Mouse (Mus musculus) limb, embryonic 14.5 days (tissue): ENCODE data around the gene Smarcd3. TPM values are rescaled to one million over a fixed set of nuclear protein-coding genes. Genes with fewer than 3 reads are reported as not detected.

Experiments
- ATAC-seq: fragments of 200-750 bp; cut with Nextera tagmentation; 2 replicates; pipeline ENCODE4 v1.8.0; 2017; ENCODE audit warnings: low read depth, moderate number of reproducible peaks, moderate TSS enrichment; ENCODE audit not compliant: low FRiP score
- DNase-seq: peaks from one replicate; pipeline ENCODE4 v3.0.0-alpha.2; 2015; ENCODE audit warnings: low spot score
- H3K27ac ChIP-seq: fragments of 300-500 bp; sonication (generic); replicated peaks from 2 replicates; pipeline ENCODE4 v1.5.1; 2014; ENCODE audit warnings: low read depth, mild to moderate bottlenecking, low read length, moderate library complexity, mixed read lengths
- H3K27me3 ChIP-seq: fragments of 300-500 bp; sonication (generic); 2 replicates; pipeline ENCODE4 v1.6.1; 2014; ENCODE audit warnings: low read length, mixed read lengths; ENCODE audit not compliant: control insufficient read depth, insufficient read depth
- H3K36me3 ChIP-seq: fragments of 300-500 bp; sonication (generic); 2 replicates; pipeline ENCODE4 v1.6.1; 2014; ENCODE audit warnings: mild to moderate bottlenecking, low read length, moderate library complexity, mixed read lengths; ENCODE audit not compliant: control insufficient read depth, insufficient read depth
- H3K4me1 ChIP-seq: fragments of 300-500 bp; sonication (generic); 2 replicates; pipeline ENCODE4 v1.6.1; 2014; ENCODE audit warnings: antibody characterized with exemption, low read length, mixed read lengths; ENCODE audit not compliant: control insufficient read depth, insufficient read depth
- H3K4me2 ChIP-seq: fragments of 300-500 bp; sonication (generic); replicated peaks from 2 replicates; pipeline ENCODE4 v1.6.1; 2014; ENCODE audit warnings: low read depth, mild to moderate bottlenecking, low read length, moderate library complexity; ENCODE audit not compliant: severe bottlenecking
- H3K4me3 ChIP-seq: fragments of 300-500 bp; sonication (generic); replicated peaks from 2 replicates; pipeline ENCODE4 v1.5.1; 2014; ENCODE audit warnings: low read length
- H3K9ac ChIP-seq: fragments of 300-500 bp; sonication (generic); 2 replicates; pipeline ENCODE4 v1.6.1; 2014; ENCODE audit warnings: mild to moderate bottlenecking, low read depth, low read length, moderate library complexity; ENCODE audit not compliant: severe bottlenecking
- H3K9me3 ChIP-seq: fragments of 300-500 bp; sonication (generic); 2 replicates; pipeline ENCODE4 v1.6.1; 2016; ENCODE audit warnings: low read length; ENCODE audit not compliant: control insufficient read depth
- POLR2A ChIP-seq: fragments of 200-500 bp; IDR thresholded peaks from 2 replicates; pipeline ENCODE4 v1.8.0; 2012; ENCODE audit warnings: inconsistent platforms, mild to moderate bottlenecking, moderate library complexity, borderline replicate concordance; ENCODE audit not compliant: insufficient read depth, insufficient read length; ENCODE audit errors: extremely low read depth
- WGBS: fragments of 180-500 bp; shearing (Covaris S2); extraction: QIAGEN DNeasy Blood & Tissue Kit; methylation state at CpG from one replicate; pipeline ENCODE4 v1.1.7; 2014; 5-methylcytosine and 5-hydroxymethylcytosine counted together
- polyA plus RNA-seq, 2 experiments: library from polyadenylated mRNA; depleted of rRNA in 1 of 2; stranded (reverse) in 1 of 2; unstranded in 1 of 2; fragments of >200 nt; fragmentation: Nextera tagmentation in 1 of 2; extraction: Ambion mirVana in 1 of 2; gene quantifications; 2 replicates each; pipeline versions ENCODE4 v1.2.1 to v1.2.3; 2012 to 2014

Smarcd3 gene
- polyA plus RNA-seq, 2 experiments: 52.7 to 91.5 TPM

GRCm38 (mm10) chr5:24652780-24653179, 28.6 kb upstream of the Smarcd3 start:
- H3K9ac ChIP-seq: no peak overlapping the region
- no peak overlapping the region for H3K4me2 ChIP-seq
- H3K36me3 ChIP-seq: no peaks in the 10 kb centered on the region
- H3K27me3 ChIP-seq: no peaks in the 10 kb centered on the region
- H3K4me1 ChIP-seq: no peaks in the 10 kb centered on the region
- WGBS: 90% methylated on average over 5 of the region's 5 CpGs
- no peak overlapping the region for H3K27ac ChIP-seq
- no peak overlapping the region for H3K4me3 ChIP-seq
- H3K9me3 ChIP-seq: no peaks in the 10 kb centered on the region
- DNase-seq: no peak
- ATAC-seq: no peak
- no peak for TF ChIP-seq POLR2A

- H3K4me3 ChIP-seq: no peak overlapping the region
- peak; percentile 78 for DNase-seq
- no peak overlapping the region for H3K4me2 ChIP-seq
- no peaks in the 10 kb centered on the region for H3K36me3 ChIP-seq
- H3K9me3 ChIP-seq: no peaks in the 10 kb centered on the region
- WGBS: 28% methylated on average over 25 of the region's 25 CpGs
- H3K27me3 ChIP-seq: no peaks in the 10 kb centered on the region
- no peaks in the 10 kb centered on the region for H3K4me1 ChIP-seq
- peak; percentile 79; the same call in 1 of the 2 replicates for ATAC-seq
- H3K9ac ChIP-seq: 0 out of 2 replicates have a peak overlapping the region, but pooled peaks have one; percentile 12
- no peak for TF ChIP-seq POLR2A
- H3K27ac ChIP-seq: no peak overlapping the region
Observed at GRCm38 (mm10) chr5:24651768-24652752, 27.8 kb upstream of the Smarcd3 start.

- Histone ChIP-seq H3K27ac (no peak overlapping the region), H3K9ac (no peak overlapping the region), H3K4me3 (no peak overlapping the region), H3K9me3 (no peaks in the 10 kb centered on the region), H3K36me3 (no peaks in the 10 kb centered on the region), H3K4me2 (no peak overlapping the region), H3K27me3 (no peaks in the 10 kb centered on the region), H3K4me1 (no peaks in the 10 kb centered on the region)
- 79% methylated on average over 6 of the region's 6 CpGs for WGBS
- ATAC-seq (no peak), DNase-seq (no peak)
- no peak for TF ChIP-seq POLR2A
Observed at GRCm38 (mm10) chr5:24651356-24651755, 27.1 kb upstream of the Smarcd3 start.

GRCm38 (mm10) chr5:24649701-24650100, 25.5 kb upstream of the Smarcd3 start:
- ATAC-seq: no peak
- no peaks in the 10 kb centered on the region for H3K27me3 ChIP-seq
- no peak overlapping the region for H3K27ac ChIP-seq
- no peak overlapping the region for H3K9ac ChIP-seq
- H3K36me3 ChIP-seq: no peaks in the 10 kb centered on the region
- H3K4me2 ChIP-seq: no peak overlapping the region
- no peak overlapping the region for H3K4me3 ChIP-seq
- no peaks in the 10 kb centered on the region for H3K9me3 ChIP-seq
- no peak for DNase-seq
- no peak for TF ChIP-seq POLR2A
- 67% methylated on average over 7 of the region's 7 CpGs for WGBS
- H3K4me1 ChIP-seq: no peaks in the 10 kb centered on the region

- H3K4me2 ChIP-seq: no peak overlapping the region
- H3K4me1 ChIP-seq: no peaks in the 10 kb centered on the region
- 72% methylated on average over 4 of the region's 4 CpGs for WGBS
- ATAC-seq (no peak), DNase-seq (no peak)
- H3K27ac ChIP-seq: no peak overlapping the region
- H3K9ac ChIP-seq: no peak overlapping the region
- no peak for TF ChIP-seq POLR2A
- H3K27me3 ChIP-seq: no peaks in the 10 kb centered on the region
- no peaks in the 10 kb centered on the region for H3K36me3 ChIP-seq
- H3K9me3 ChIP-seq: no peaks in the 10 kb centered on the region
- no peak overlapping the region for H3K4me3 ChIP-seq
Observed at GRCm38 (mm10) chr5:24649231-24649630, 25.0 kb upstream of the Smarcd3 start.
